Mouse (Mus musculus) left cerebral cortex, adult 2 months (tissue): ENCODE results near the gene Atn1. TPM values are rescaled to one million over a fixed set of nuclear protein-coding genes. Genes with fewer than 3 reads are reported as not detected.
"Not testable (repeated sequence)": the region's sequence is repeated elsewhere in the genome, so short reads cannot be mapped to it uniquely, and the experiment has no call there.

ENCODE experiments used
- DNase-seq, 2 experiments: peaks; one replicate each; pipeline ENCODE4 v3.0.0; 2021 to 2022; ENCODE audit warnings: low spot score in 2 of 2, mixed read lengths in 1 of 2; ENCODE audit errors: extremely low spot score in 1 of 2
- H3K27ac ChIP-seq: fragments of 200-600 bp; 2 replicates; pipeline ENCODE4 v1.8.1; 2022
- H3K4me3 ChIP-seq: fragments of 200-600 bp; 2 replicates; pipeline ENCODE4 v1.8.1; 2022
- CTCF ChIP-seq: fragments of 200-600 bp; IDR thresholded peaks from 2 replicates; pipeline ENCODE4 v1.8.1; 2022; ENCODE audit warnings: antibody characterized with exemption, mild to moderate bottlenecking, moderate library complexity
- intact Hi-C: fragments of 180-260 bp; cut with DNase I; formaldehyde crosslinking; loops from one replicate; pipeline ENCODE4 v1.15.1; 2025
- long read RNA-seq, 2 experiments: library from polyadenylated mRNA; stranded (forward); transcript quantifications; one replicate each; pipeline ENCODE4 v2.0.0; 2021; ENCODE audit warnings: borderline mapping rate in 2 of 2
- total RNA-seq, 2 experiments: library from RNA; stranded (reverse); gene quantifications; 2 replicates each; pipeline ENCODE4 v1.2.3; 2021

The Atn1 gene
- 100 to 1,000 TPM; 170 to 181 TPM for total RNA-seq
- long read RNA-seq, experiment 1, full-length matches to known transcripts: 1 of 31 reads
- long read RNA-seq, experiment 1, partial matches to known transcripts: 28 of 31 reads
- long read RNA-seq, experiment 1, other reads (novel, unspliced or antisense): 2 of 31 reads
- long read RNA-seq, experiment 2, partial matches to known transcripts: 22 of 23 reads
- long read RNA-seq, experiment 2, other reads (novel, unspliced or antisense): 1 of 23 reads

GRCm38 (mm10) chr6:124755831-124756595, at the start of gene Atn1, which contains the start of gene Gm45234:
Gene Atn1 (minus strand): TSS chr6:124756524.
Gene Gm45234 (minus strand): TSS chr6:124756021.
- DNase-seq: peak; percentile 58

GRCm38 (mm10) chr6:124805341-124806321, 49.3 kb upstream of the Atn1 start:
- peak; percentile 19 for TF ChIP-seq CTCF
- peak; percentile 95 to 97 for DNase-seq
- peak overlapping the region; percentile 50 for H3K4me3 ChIP-seq
- intact Hi-C loops: loop anchor here (1.0 to 2.0 kb wide), 2 partner anchors 15 to 36 kb away; partner anchors contain the start of gene Eno2
- H3K27ac ChIP-seq: peak overlapping the region; percentile 98

More at GRCm38 (mm10) chr6:124755831-124756595, at the start of gene Atn1, which contains the start of gene Gm45234:
- Histone ChIP-seq H3K27ac (peak within 1 kb of the TSS; percentile 87), H3K4me3 (peak within 1 kb of the TSS; percentile 72)
- no peak for TF ChIP-seq CTCF
- intact Hi-C loops: loop anchor here (5.0 kb wide), 1 partner anchor 184 kb away; the partner anchor contains the start of gene C1rb

GRCm38 (mm10) chr6:124804341-124804740, 48.0 kb upstream of the Atn1 start:
- Histone ChIP-seq H3K4me3 (no peak overlapping the region), H3K27ac (no peak overlapping the region)
- TF ChIP-seq CTCF: no peak
- DNase-seq: no peak
- intact Hi-C loops: loop anchor here (1.0 to 2.0 kb wide), 2 partner anchors 8 to 14 kb away; no protein-coding TSS in a partner anchor

DNA sequence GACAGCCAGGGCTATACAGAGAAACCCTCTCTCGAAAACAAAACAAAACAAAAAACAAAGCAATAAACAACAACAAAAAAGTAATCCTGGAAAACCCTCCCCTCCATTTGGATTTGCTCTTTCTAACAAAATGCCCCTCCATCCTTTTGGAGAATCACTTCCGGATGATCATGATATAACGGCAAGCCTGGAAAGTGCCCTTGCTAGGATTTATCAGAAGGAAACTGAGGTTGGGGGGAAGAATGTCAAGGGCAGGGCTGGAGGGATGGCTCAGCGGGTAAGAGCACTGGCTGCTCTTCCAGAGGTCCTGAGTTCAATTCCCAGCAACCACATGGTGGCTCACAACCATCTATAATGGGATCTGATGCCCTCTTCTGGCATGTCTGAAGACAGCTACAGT, 47.4 kb upstream of the Atn1 start:
- H3K4me3 ChIP-seq, H3K27ac ChIP-seq, DNase-seq: not testable (repeated sequence)
- intact Hi-C loops: loop anchor here (1.0 to 2.0 kb wide), 2 partner anchors 7 to 13 kb away; no protein-coding TSS in a partner anchor

DNA sequence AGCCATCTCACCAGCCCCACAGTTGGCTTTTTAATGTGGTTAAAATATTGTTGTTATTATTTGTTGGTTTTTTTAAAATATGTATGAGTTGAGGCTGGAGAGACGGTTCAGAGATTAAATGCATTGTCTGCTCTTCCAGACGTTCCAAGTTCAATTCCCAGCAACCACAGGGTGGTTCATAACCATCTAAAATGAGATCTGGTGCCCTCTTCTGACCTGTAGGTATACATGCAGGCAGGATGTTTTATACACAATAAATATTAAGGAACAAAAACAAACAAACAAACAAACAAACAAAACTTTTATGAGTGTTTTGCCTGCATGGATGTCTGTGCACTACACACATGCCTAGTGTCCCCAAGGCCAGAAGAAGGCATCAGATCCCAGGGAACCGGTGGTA, 46.7 kb upstream of the Atn1 start:
- intact Hi-C loops: no loop called here

GRCm38 (mm10) chr6:124802400-124802799, 46.1 kb upstream of the Atn1 start:
- DNase-seq, intact Hi-C loops, H3K27ac ChIP-seq, H3K4me3 ChIP-seq: not testable (repeated sequence)

More for the DNA sequence above, 46.7 kb upstream of the Atn1 start:
- no peak; the same call in 1 of the 2 replicates for TF ChIP-seq CTCF
- no peak for DNase-seq
- Histone ChIP-seq H3K4me3 (no peak overlapping the region), H3K27ac (no peak overlapping the region)

- no peak for TF ChIP-seq CTCF
- no peak overlapping the region for H3K4me3 ChIP-seq
- H3K27ac ChIP-seq: no peak overlapping the region
- DNase-seq: no peak
- intact Hi-C loops: loop anchor here (1.0 kb wide), 1 partner anchor 8 kb away; no protein-coding TSS in a partner anchor
Observed at GRCm38 (mm10) chr6:124796200-124796599, 39.9 kb upstream of the Atn1 start.

GRCm38 (mm10) chr6:124795781-124796180, 39.5 kb upstream of the Atn1 start:
- intact Hi-C loops: loop anchor here (1.0 kb wide), 1 partner anchor 9 kb away; no protein-coding TSS in a partner anchor
- DNase-seq: no peak
- Histone ChIP-seq H3K4me3 (no peak overlapping the region), H3K27ac (no peak overlapping the region)
- no peak for TF ChIP-seq CTCF

- Histone ChIP-seq H3K4me3 (no peak overlapping the region), H3K27ac (no peak overlapping the region)
- no peak for DNase-seq
- intact Hi-C loops: loop anchor here (2.0 kb wide), 1 partner anchor 13 kb away; no protein-coding TSS in a partner anchor
- no peak for TF ChIP-seq CTCF
Observed at GRCm38 (mm10) chr6:124791911-124792310, 35.6 kb upstream of the Atn1 start.

GRCm38 (mm10) chr6:124790121-124790520, 33.8 kb upstream of the Atn1 start:
- no peak overlapping the region for H3K4me3 ChIP-seq
- intact Hi-C loops: loop anchor here (2.0 kb wide), 1 partner anchor 15 kb away; no protein-coding TSS in a partner anchor
- no peak for TF ChIP-seq CTCF

GRCm38 (mm10) chr6:124789519-124789918, 33.2 kb upstream of the Atn1 start:
- DNase-seq: no peak
- Histone ChIP-seq H3K27ac (no peak overlapping the region), H3K4me3 (no peak overlapping the region)
- TF ChIP-seq CTCF: no peak
- intact Hi-C loops: no loop called here

More at GRCm38 (mm10) chr6:124790121-124790520, 33.8 kb upstream of the Atn1 start:
- H3K27ac ChIP-seq: no peak overlapping the region
- no peak for DNase-seq
